Mouse (Mus musculus) megakaryocyte progenitor cell, adult 5-6 weeks (primary cell): Measurements from ENCODE around the gene Ltbp3. TPM values are rescaled to one million over a fixed set of nuclear protein-coding genes. Genes with fewer than 3 reads are reported as not detected.

ENCODE experiments used
- ATAC-seq: replicated peaks from 2 replicates; pipeline ENCODE4 v1.8.0; 2016; ENCODE audit warnings: mild to moderate bottlenecking, moderate TSS enrichment, inconsistent platforms; ENCODE audit not compliant: poor library complexity
- total RNA-seq, 2 experiments: library from RNA; stranded (forward) in 1 of 2; stranded (reverse) in 1 of 2; fragments of 157-497, 149-512 nt in 1 of 2; fragments of 200-1000 nt in 1 of 2; gene quantifications; 2 replicates each; pipeline versions ENCODE4 v1.2.3 to v1.2.4; 2015 to 2017

The Ltbp3 gene
- total RNA-seq (2015) (6.1 and 7.6 TPM in 2 replicates), total RNA-seq (2017) (2.7 and 5.6 TPM in 2 replicates)

- ATAC-seq: no peak
These were observed at the start of gene Ltbp3 for GRCm38 (mm10) chr19:5740320-5741317. Gene Ltbp3, plus strand, starts transcription at chr19:5740904.

DNA sequence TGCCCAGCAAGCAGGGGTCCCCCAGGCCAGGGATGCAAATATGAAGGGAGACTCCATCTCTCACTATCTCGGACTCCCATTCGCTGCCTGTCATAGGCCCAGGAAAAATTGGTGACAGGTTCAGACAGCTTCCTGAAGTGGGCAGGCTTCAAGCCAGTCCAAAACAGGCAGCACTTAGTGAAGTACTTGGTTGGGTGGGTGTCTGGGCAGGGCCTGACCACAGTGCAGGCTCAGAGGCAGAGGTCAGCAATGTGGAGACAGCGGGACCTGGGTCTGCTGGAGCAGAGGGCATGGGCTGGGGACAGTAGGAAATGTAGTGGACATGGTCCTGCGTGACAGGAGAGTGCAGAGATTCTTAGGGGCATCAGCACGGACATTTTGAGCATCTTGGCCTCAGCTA, 49.1 kb upstream of the Ltbp3 start:
- no peak for ATAC-seq

DNA sequence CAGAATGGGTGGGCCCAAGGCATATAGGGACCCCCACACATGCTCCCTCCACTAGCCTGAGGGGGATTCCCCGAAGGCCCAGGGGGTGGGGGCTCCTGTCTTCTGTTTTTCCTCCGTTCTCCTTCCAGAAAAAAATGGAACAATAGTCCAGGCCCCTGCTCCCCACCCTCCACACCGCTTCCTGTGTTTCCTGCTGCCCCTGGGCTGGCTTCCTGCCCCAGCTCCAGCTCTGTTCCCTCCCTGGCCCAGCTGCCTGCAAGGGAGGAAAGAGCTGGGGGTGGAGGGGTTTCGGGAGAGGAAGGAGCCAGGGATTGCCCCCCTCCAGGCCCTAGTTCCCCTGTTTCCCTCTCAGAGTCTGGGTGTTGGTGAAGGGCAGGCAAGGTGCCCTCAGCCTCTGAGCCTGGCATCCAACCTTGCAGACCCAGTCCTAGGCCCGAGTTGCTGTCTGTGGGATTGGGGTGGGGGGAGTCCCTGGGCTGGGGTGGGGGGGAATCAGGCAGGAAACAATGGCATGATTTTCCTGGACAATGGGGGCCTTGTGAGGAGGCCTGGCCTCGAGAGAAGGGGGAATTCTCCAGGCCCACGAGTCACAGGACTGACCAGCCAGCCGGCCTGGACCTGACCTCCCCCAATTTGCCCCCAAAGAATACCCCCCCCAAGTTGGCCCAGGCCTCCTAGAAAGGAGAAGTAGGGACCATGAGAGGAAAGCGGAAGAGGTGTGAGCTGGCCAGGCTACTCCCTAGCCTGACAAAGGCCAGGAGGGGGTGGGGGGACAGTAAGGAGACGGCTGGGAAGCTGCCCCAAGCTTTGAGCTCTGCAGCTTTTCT, 48.4 kb upstream of the Ltbp3 start:
- ATAC-seq: no peak

- no peak for ATAC-seq
These were observed 47.7 kb upstream of the Ltbp3 start for GRCm38 (mm10) chr19:5692913-5693396.

DNA sequence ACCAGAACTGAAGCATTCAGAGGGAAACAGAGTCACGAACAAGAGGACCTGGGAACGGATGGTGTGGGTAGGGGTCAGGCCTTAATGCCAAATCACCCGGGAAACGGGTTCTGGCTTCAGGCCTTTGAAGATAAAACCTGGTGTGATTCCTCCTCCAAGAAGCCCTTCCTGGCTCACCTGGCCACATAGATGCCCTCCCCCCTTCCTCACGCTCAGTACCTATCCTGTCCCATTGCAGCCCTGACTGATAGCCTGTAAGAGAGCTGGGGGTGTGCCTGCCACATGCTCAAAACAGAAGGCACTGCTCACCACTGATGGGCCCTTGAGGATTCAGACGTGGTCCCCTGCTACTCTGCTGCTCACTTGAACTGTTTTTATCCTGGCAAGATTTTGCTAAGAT, 46.9 kb upstream of the Ltbp3 start:
- ATAC-seq: no peak

GRCm38 (mm10) chr19:5695849-5696462, 44.7 kb upstream of the Ltbp3 start:
- no peak for ATAC-seq

DNA sequence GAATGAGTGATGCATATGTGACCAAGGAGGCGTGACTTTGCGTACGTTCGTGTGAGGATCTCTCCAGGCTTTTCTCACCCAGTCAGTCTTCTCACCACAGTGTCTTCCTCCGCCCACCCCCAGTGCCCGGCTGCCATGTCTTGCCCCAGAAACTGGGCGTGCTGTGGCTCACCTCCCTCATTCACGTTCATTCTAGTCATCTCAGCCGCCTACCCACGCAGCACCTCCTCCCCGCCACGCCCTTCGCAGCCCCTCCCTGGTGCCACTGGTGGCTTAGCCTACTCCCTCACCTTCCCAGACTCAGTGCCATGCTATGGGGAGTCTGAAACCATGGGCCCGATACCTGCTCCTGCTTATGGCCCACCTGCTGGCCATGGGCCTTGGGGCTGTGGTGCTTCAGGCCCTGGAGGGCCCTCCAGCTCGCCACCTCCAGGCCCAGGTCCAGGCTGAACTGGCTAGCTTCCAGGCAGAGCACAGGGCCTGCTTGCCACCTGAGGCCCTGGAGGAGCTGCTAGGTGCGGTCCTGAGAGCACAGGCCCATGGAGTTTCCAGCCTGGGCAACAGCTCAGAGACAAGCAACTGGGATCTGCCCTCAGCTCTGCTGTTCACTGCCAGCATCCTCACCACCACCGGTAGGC, 36.4 kb upstream of the Ltbp3 start, which contains the start of gene Kcnk7:
Gene Kcnk7 (plus strand): TSS at position 205 of the 638 bp plus-strand sequence.
- peak; percentile 47 for ATAC-seq

GRCm38 (mm10) chr19:5704801-5705571, 35.7 kb upstream of the Ltbp3 start:
- peak; percentile 83 for ATAC-seq

GRCm38 (mm10) chr19:5710068-5710467, 30.6 kb upstream of the Ltbp3 start:
- ATAC-seq: no peak

- no peak for ATAC-seq
These were observed 30.1 kb upstream of the Ltbp3 start for GRCm38 (mm10) chr19:5710581-5710980.

DNA sequence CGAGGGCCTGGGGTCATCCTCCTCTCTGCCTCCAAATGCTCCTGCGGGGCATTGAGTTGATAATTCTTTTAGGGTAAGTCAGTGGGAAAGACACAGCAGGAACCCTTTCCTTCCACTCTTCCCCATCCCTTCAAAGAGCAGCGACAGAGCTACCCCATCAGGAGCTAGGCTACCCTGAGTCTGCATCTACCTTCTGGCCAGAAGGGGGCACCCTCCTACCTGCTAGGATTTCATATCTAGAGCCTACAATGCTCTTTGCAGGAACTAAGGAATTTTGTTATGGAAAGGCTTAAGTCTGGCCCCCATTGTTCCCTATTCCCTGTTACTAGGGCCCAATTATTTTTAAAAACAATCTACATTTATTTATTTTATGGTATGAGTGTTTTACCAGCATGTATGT, 29.5 kb upstream of the Ltbp3 start:
- ATAC-seq: no peak

DNA sequence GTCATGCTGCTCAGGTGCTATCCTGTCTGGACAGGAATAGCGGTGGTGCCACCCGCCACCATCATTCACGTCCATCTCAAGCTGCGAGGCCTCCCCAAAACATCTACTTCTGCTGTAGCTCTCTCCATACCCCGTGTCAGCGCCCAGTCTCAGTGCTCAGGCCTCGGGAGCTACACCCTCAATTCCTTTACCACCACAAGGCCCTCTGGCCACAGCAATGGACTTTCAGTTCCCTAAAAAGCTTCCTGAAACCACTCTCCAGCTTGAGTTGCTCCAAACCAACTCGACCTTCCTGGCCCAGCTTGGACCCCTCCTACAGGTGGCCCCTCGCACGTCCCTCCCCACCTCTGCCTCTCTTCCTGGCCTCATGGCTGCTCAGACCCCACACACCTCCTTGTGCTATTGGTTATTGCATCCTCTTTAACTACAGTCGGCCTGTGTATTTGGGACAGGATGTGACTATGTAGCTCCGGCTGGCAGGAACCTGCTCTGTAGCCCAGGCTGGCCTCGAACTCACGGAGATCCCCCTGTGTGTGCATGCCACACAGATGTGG, 28.7 kb upstream of the Ltbp3 start:
- peak; percentile 60 for ATAC-seq

- no peak for ATAC-seq
These were observed 27.4 kb upstream of the Ltbp3 start for GRCm38 (mm10) chr19:5713255-5713654.

DNA sequence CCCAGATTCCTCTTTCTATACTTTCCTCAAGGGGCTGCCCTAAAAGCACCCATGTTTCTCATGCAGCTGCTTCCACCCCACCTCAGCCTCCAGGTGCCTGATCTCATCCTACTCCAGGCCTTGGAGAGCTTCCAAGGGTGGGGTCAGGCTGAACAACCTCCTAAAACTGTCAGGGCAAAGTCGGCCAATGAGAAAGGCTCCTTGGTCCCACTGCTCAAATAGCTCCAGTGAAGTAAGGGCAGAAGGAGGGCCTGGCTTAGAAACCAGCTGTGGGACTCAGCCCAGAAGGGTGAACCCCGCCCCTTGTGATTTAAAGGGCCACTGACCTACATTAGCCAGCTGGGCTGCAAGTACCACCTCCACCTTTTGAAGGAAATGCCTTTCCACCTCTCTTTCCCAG, 27.0 kb upstream of the Ltbp3 start:
- peak; percentile 70 for ATAC-seq

GRCm38 (mm10) chr19:5715793-5716688, 24.7 kb upstream of the Ltbp3 start:
- ATAC-seq: peak; percentile 49

DNA sequence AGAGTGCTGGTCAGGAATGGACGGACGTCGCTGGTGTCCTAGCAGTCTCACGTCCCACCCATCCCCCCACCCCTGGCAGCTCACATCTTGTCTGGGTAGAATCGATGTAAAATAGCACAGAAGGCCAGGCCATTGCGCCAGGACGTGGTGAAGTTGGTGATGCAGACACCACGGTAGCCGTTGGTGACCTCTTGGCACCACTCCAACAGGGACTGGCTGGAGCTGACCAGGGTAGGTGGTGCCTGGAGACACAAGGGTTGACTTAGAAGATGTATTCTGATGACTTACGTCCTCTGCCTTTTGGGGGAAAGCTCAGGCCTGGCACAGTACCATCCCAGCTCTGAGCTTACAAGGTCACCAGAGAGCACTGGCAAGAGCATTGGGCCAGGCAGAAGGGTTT, 23.7 kb upstream of the Ltbp3 start:
- no peak for ATAC-seq

GRCm38 (mm10) chr19:5721233-5721632, 19.5 kb upstream of the Ltbp3 start:
- ATAC-seq: no peak

- ATAC-seq: no peak
These were observed 17.8 kb upstream of the Ltbp3 start for GRCm38 (mm10) chr19:5722848-5723425.
